Mouse (Mus musculus) CH12.LX (cell line): ENCODE measurements around the gene Usp7.

Source experiments
- CHD2 ChIP-seq: IDR thresholded peaks from 2 replicates; pipeline ENCODE4 v1.6.1; 2011; ENCODE audit warnings: low read length, improper control_type of control experiment
- CTCF ChIP-seq, 2 experiments: IDR thresholded peaks in 1 of 2; conservative IDR thresholded peaks in 1 of 2; 2 replicates each; pipeline ENCODE4 v1.5.1; 2011 to 2012; ENCODE audit warnings: low read depth in 2 of 2, low read length in 2 of 2, improper control_type of control experiment in 1 of 2, inconsistent platforms in 1 of 2, mild to moderate bottlenecking in 1 of 2, moderate library complexity in 1 of 2
- E2F4 ChIP-seq: IDR thresholded peaks from 2 replicates; pipeline ENCODE4 v1.6.1; 2011; ENCODE audit warnings: low read depth, low read length, improper control_type of control experiment; ENCODE audit not compliant: insufficient replicate concordance
- ELF1 ChIP-seq: IDR thresholded peaks from 2 replicates; pipeline ENCODE4 v1.6.1; 2014; ENCODE audit warnings: low read depth, mild to moderate bottlenecking, inconsistent platforms, low read length, improper control_type of control experiment
- EP300 ChIP-seq: IDR thresholded peaks from 2 replicates; pipeline ENCODE4 v1.6.1; 2011; ENCODE audit warnings: low read length, improper control_type of control experiment
- GABPA ChIP-seq: IDR thresholded peaks from 2 replicates; pipeline ENCODE4 v1.6.1; 2012; ENCODE audit warnings: low read depth, low read length, improper control_type of control experiment, inconsistent platforms; ENCODE audit not compliant: insufficient replicate concordance
- IRF4 ChIP-seq: IDR thresholded peaks from 2 replicates; pipeline ENCODE4 v1.6.1; 2014; ENCODE audit warnings: low read depth, mild to moderate bottlenecking, inconsistent platforms, low read length, improper control_type of control experiment
- MAFK ChIP-seq: IDR thresholded peaks from 2 replicates; pipeline ENCODE4 v1.6.1; 2011; ENCODE audit warnings: low read length, improper control_type of control experiment; ENCODE audit not compliant: insufficient replicate concordance
- NRF1 ChIP-seq: IDR thresholded peaks from 2 replicates; pipeline ENCODE4 v1.6.1; 2014; ENCODE audit warnings: low read depth, mild to moderate bottlenecking, inconsistent platforms, low read length, improper control_type of control experiment, moderate library complexity
- POLR2A ChIP-seq: IDR thresholded peaks from 2 replicates; pipeline ENCODE4 v1.6.1; 2011; ENCODE audit warnings: low read depth, mild to moderate bottlenecking, improper control_type of control experiment, low read length
- RAD21 ChIP-seq: IDR thresholded peaks from 2 replicates; pipeline ENCODE4 v1.6.1; 2011; ENCODE audit warnings: low read depth, mild to moderate bottlenecking, low read length, improper control_type of control experiment, moderate library complexity
- UBTF ChIP-seq: IDR thresholded peaks from 2 replicates; pipeline ENCODE4 v1.6.1; 2012; ENCODE audit warnings: low read depth, mild to moderate bottlenecking, inconsistent platforms, low read length, improper control_type of control experiment, moderate library complexity
- USF2 ChIP-seq: conservative IDR thresholded peaks from 2 replicates; pipeline ENCODE4 v1.6.1; 2011; ENCODE audit warnings: low read depth, low read length, improper control_type of control experiment
- ZKSCAN1 ChIP-seq: IDR thresholded peaks from 2 replicates; pipeline ENCODE4 v1.6.1; 2012; ENCODE audit warnings: low read depth, inconsistent platforms, low read length, improper control_type of control experiment, borderline replicate concordance

- TF ChIP-seq NRF1 = no peak
- no peak for TF ChIP-seq ZKSCAN1
- TF ChIP-seq EP300 = no peak
- TF ChIP-seq GABPA = no peak
- no peak for TF ChIP-seq CTCF (conservative IDR thresholded peaks at IDR 0.05 in 1 of 2, IDR thresholded peaks at IDR 0.05 in 1 of 2; ENCODE audit: low read depth in 2 of 2, low read length in 2 of 2)
- no peak for TF ChIP-seq CHD2
- TF ChIP-seq UBTF = no peak
- TF ChIP-seq POLR2A = no peak
- TF ChIP-seq ELF1 = no peak
- TF ChIP-seq MAFK = no peak
- no peak for TF ChIP-seq USF2
- no peak for TF ChIP-seq RAD21
- no peak for TF ChIP-seq IRF4
- TF ChIP-seq E2F4 = no peak
Measured at GRCm38 (mm10) chr16:8675559-8675958, 116.5 kb downstream of the Usp7 start.
